Mouse (Mus musculus): ENCODE data around the gene Taf6l. TPM values are rescaled to one million over a fixed set of nuclear protein-coding genes. Genes with fewer than 3 reads are reported as not detected.

Taf6l gene
- total and polyA plus RNA-seq, 3 experiments, result 17.0 to 33.4 (median 17.5) TPM

DNA sequence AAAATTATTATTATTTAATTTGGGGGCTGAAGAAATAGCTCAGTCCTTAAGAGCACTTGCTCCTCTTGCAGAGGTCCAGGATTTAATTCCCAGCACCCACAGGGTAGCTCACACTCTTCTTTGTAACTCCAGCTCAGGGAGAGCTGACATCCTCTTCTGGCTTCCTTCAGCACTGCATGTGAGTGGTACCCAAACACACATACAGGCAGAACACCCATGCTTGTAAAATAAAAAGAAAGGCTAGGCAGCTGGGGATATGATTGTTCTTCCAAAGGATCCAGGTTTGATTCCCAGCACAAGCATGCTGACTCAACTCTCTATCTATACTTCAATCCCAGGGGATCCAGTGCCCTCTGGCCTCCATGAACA lies 12.7 kb upstream of the Taf6l start:
- Histone ChIP-seq H3K4me1 (ENCODE audit: insufficient read depth, low read depth, low read length) (peaks cover 49% of the 10 kb centered on the region), H3K4me3 (ENCODE audit: low read depth, low read length) (peak overlapping the region; percentile 85; the same call in 1 of the 2 replicates), H3K36me3 (replicated peaks) (peaks cover 38% of the 10 kb centered on the region), H3K9me3 (replicated peaks) (0 out of 2 replicates have a peak, but pooled peaks cover 2% of the 10 kb centered on the region), H3K27me3 (ENCODE audit: insufficient read depth, low read length) (no peaks in the 10 kb centered on the region)
- TF ChIP-seq GATA1 (IDR thresholded peaks at IDR 0.05; ENCODE audit: borderline replicate concordance, low read length) (no peak), CTCF (IDR thresholded peaks at IDR 0.05; ENCODE audit: low read depth, low read length) (no peak), POLR2AphosphoS5 (IDR thresholded peaks at IDR 0.05; ENCODE audit: insufficient replicate concordance, low read depth, low read length) (no peak), TAL1 (conservative IDR thresholded peaks at IDR 0.05; ENCODE audit: low read depth, low read length) (no peak), GATA2 (IDR thresholded peaks at IDR 0.05; ENCODE audit: borderline replicate concordance, low read depth, low read length) (no peak)
- ATAC-seq (ENCODE audit: extremely low read depth, insufficient number of reproducible peaks, low FRiP score, poor library complexity, severe bottlenecking), result no peak
- DNase-seq (ENCODE audit: low spot score), result no peak

DNA sequence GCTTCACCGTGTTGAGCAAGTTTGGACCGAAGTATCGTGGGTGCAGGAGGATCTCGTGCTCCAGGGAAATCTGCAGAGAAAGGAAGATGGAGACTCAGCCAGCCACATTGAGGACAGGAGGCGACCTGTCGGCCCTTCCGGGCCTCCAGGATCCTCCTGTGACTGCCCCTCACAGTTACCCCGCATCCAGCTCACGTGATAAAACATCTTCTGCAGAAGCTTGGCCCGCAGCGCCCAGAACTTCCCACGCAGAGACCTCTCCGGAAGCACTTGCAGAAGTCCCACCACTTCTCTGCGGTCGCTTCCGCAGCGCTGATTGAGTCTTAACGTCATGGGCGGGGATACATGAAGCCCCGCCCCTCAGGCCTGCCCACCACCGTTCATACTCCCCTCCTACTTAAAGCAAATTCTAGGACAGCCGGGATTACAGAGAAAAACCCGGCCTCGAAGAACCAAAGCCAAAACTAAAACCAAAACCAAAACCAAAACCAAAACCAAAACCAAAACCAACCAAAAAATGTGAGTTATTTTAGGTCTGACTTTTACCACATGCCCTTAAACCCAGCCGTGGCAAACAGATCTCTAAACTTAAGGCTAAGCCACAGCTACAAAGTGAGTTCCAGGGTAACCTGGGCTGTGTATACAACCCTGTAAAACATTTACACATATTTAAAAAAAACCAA lies 12.2 kb upstream of the Taf6l start, which contains the start of gene Polr2g:
Gene Polr2g, minus strand, starts transcription at position 314 of the 683 bp plus-strand sequence.
- Histone ChIP-seq H3K9me3 (replicated peaks) (peaks cover 4% of the 10 kb centered on the region), H3K4me1 (ENCODE audit: insufficient read depth, low read depth, low read length) (peaks cover 44% of the 10 kb centered on the region), H3K27me3 (ENCODE audit: insufficient read depth, low read length) (no peaks in the 10 kb centered on the region), H3K4me3 (ENCODE audit: low read depth, low read length) (peak within 1 kb of the TSS; percentile 85), H3K36me3 (replicated peaks) (peaks cover 38% of the 10 kb centered on the region)
- peak; percentile 57 for ATAC-seq (ENCODE audit: extremely low read depth, insufficient number of reproducible peaks, low FRiP score, poor library complexity, severe bottlenecking)
- peak; percentile 48 for DNase-seq (ENCODE audit: low spot score)
- TF ChIP-seq GATA2 (IDR thresholded peaks at IDR 0.05; ENCODE audit: borderline replicate concordance, low read depth, low read length) (no peak), POLR2AphosphoS5 (IDR thresholded peaks at IDR 0.05; ENCODE audit: insufficient replicate concordance, low read depth, low read length) (0 out of 2 replicates have a peak, but pooled peaks have one; percentile 32), GATA1 (IDR thresholded peaks at IDR 0.05; ENCODE audit: borderline replicate concordance, low read length) (no peak), CTCF (IDR thresholded peaks at IDR 0.05; ENCODE audit: low read depth, low read length) (no peak), TAL1 (conservative IDR thresholded peaks at IDR 0.05; ENCODE audit: low read depth, low read length) (no peak)

GRCm38 (mm10) chr19:8790171-8790570 lies 4.0 kb upstream of the Taf6l start:
- Histone ChIP-seq H3K4me3 (ENCODE audit: low read depth, low read length) (no peak overlapping the region), H3K4me1 (ENCODE audit: insufficient read depth, low read depth, low read length) (peaks cover 18% of the 10 kb centered on the region), H3K27me3 (ENCODE audit: insufficient read depth, low read length) (no peaks in the 10 kb centered on the region), H3K36me3 (replicated peaks) (peaks cover 47% of the 10 kb centered on the region), H3K9me3 (replicated peaks) (peaks cover 8% of the 10 kb centered on the region)
- no peak for DNase-seq (ENCODE audit: low spot score)
- TF ChIP-seq POLR2AphosphoS5 (IDR thresholded peaks at IDR 0.05; ENCODE audit: insufficient replicate concordance, low read depth, low read length) (no peak), CTCF (IDR thresholded peaks at IDR 0.05; ENCODE audit: low read depth, low read length) (no peak)
- ATAC-seq (ENCODE audit: extremely low read depth, insufficient number of reproducible peaks, low FRiP score, poor library complexity, severe bottlenecking), result no peak

DNA sequence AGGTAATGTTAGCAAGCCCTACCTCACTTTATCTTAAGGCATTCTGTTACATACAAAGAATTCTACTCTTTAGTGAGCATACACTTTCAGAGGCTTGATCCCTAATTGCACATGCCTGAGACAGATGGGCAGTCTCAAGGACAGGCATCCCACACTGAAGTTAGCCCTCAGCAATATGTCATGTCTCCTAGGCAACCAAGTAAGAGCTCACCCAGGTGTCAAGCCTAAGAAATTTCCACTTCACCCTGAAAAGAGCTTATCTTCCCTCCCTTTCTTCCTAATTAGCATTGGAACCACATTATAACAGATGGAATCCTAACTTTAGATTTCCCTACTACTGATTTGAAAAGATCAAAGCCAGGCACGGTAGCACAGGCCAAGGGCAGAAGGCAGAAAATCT lies 3.0 kb upstream of the Taf6l start:
- no peak for TF ChIP-seq CTCF (IDR thresholded peaks at IDR 0.05; ENCODE audit: low read depth, low read length)
- TF ChIP-seq TAL1 (conservative IDR thresholded peaks at IDR 0.05; ENCODE audit: low read depth, low read length), result no peak
- TF ChIP-seq GATA2 (IDR thresholded peaks at IDR 0.05; ENCODE audit: borderline replicate concordance, low read depth, low read length), result no peak
- no peak for TF ChIP-seq GATA1 (IDR thresholded peaks at IDR 0.05; ENCODE audit: borderline replicate concordance, low read length)
- TF ChIP-seq POLR2AphosphoS5 (IDR thresholded peaks at IDR 0.05; ENCODE audit: insufficient replicate concordance, low read depth, low read length), result no peak
- peaks cover 8% of the 10 kb centered on the region for H3K9me3 ChIP-seq (replicated peaks)
- DNase-seq (ENCODE audit: low spot score), result no peak
- peaks cover 28% of the 10 kb centered on the region for H3K4me1 ChIP-seq (ENCODE audit: insufficient read depth, low read depth, low read length)
- ATAC-seq (ENCODE audit: extremely low read depth, insufficient number of reproducible peaks, low FRiP score, poor library complexity, severe bottlenecking), result no peak
- H3K27me3 ChIP-seq (ENCODE audit: insufficient read depth, low read length), result no peaks in the 10 kb centered on the region
- peaks cover 45% of the 10 kb centered on the region for H3K36me3 ChIP-seq (replicated peaks)
- H3K4me3 ChIP-seq (ENCODE audit: low read depth, low read length), result no peak overlapping the region

GRCm38 (mm10) chr19:8788521-8788920 lies 2.3 kb upstream of the Taf6l start:
- Histone ChIP-seq H3K4me3 (ENCODE audit: low read depth, low read length) (no peak overlapping the region), H3K36me3 (replicated peaks) (peaks cover 45% of the 10 kb centered on the region), H3K9me3 (replicated peaks) (peaks cover 5% of the 10 kb centered on the region), H3K27me3 (ENCODE audit: insufficient read depth, low read length) (no peaks in the 10 kb centered on the region), H3K4me1 (ENCODE audit: insufficient read depth, low read depth, low read length) (peaks cover 34% of the 10 kb centered on the region)
- ATAC-seq (ENCODE audit: extremely low read depth, insufficient number of reproducible peaks, low FRiP score, poor library complexity, severe bottlenecking) (no peak), DNase-seq (ENCODE audit: low spot score) (no peak)
- TF ChIP-seq GATA2 (IDR thresholded peaks at IDR 0.05; ENCODE audit: borderline replicate concordance, low read depth, low read length), result no peak
- TF ChIP-seq TAL1 (conservative IDR thresholded peaks at IDR 0.05; ENCODE audit: low read depth, low read length), result no peak
- TF ChIP-seq CTCF (IDR thresholded peaks at IDR 0.05; ENCODE audit: low read depth, low read length), result no peak
- TF ChIP-seq POLR2AphosphoS5 (IDR thresholded peaks at IDR 0.05; ENCODE audit: insufficient replicate concordance, low read depth, low read length), result no peak
- no peak for TF ChIP-seq GATA1 (IDR thresholded peaks at IDR 0.05; ENCODE audit: borderline replicate concordance, low read length)

DNA sequence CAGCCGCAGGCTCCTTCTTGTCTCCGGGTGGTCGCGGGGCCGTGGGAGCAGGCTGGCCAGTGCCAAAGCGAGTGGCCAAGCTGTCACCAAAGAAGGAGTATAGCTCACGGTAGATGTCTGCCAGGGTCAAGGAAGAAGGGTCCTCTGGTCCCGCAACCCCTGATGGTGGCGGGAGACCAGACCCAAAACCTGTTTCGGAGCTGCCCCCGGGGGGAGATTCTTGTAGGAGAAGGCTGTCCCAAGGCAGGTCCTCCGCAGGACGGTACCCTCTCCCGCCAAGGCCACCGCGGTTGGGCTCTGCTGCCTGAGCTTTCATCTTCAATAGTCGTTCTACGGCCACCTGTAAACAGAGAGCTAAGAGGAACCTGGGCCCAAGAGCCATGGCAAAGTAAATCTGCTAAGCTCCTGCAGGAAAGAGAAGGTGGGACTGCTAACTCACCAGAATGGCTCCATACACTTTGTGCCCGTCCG lies 11.2 kb downstream of the Taf6l start:
- peaks cover 66% of the 10 kb centered on the region for H3K36me3 ChIP-seq (replicated peaks)
- peaks cover 54% of the 10 kb centered on the region for H3K4me1 ChIP-seq (ENCODE audit: insufficient read depth, low read depth, low read length)
- ATAC-seq (ENCODE audit: extremely low read depth, insufficient number of reproducible peaks, low FRiP score, poor library complexity, severe bottlenecking), result no peak
- no peak for TF ChIP-seq POLR2AphosphoS5 (IDR thresholded peaks at IDR 0.05; ENCODE audit: insufficient replicate concordance, low read depth, low read length)
- no peak for TF ChIP-seq CTCF (IDR thresholded peaks at IDR 0.05; ENCODE audit: low read depth, low read length)
- no peak for TF ChIP-seq GATA1 (IDR thresholded peaks at IDR 0.05; ENCODE audit: borderline replicate concordance, low read length)
- TF ChIP-seq GATA2 (IDR thresholded peaks at IDR 0.05; ENCODE audit: borderline replicate concordance, low read depth, low read length), result no peak
- no peak for TF ChIP-seq TAL1 (conservative IDR thresholded peaks at IDR 0.05; ENCODE audit: low read depth, low read length)
- no peaks in the 10 kb centered on the region for H3K9me3 ChIP-seq (replicated peaks)
- H3K27me3 ChIP-seq (ENCODE audit: insufficient read depth, low read length), result no peaks in the 10 kb centered on the region
- DNase-seq (ENCODE audit: low spot score), result no peak
- peak overlapping the region; percentile 85 for H3K4me3 ChIP-seq (ENCODE audit: low read depth, low read length)

All from G1E (cell line).